Mouse (Mus musculus) layer of hippocampus, adult 18-20 months (tissue): ENCODE data around the gene Nlrc5. TPM values are rescaled to one million over a fixed set of nuclear protein-coding genes. Genes with fewer than 3 reads are reported as not detected.

Experiments
- DNase-seq, 2 experiments: peaks; one replicate each; pipeline ENCODE4 v3.0.0; 2022; ENCODE audit warnings: low spot score in 2 of 2
- microRNA-seq, 2 experiments: library from miRNA; unstranded; fragments of <30 nt; microRNA quantifications; one replicate each; pipeline ENCODE4 v1.2.0; 2021
- total RNA-seq, 2 experiments: library from RNA; stranded (reverse); gene quantifications; 2 replicates each; pipeline ENCODE4 v1.2.3; 2021

The Nlrc5 gene
- total RNA-seq, 2 experiments from 2014 or later, result 0.30 to 1.1 TPM

DNA sequence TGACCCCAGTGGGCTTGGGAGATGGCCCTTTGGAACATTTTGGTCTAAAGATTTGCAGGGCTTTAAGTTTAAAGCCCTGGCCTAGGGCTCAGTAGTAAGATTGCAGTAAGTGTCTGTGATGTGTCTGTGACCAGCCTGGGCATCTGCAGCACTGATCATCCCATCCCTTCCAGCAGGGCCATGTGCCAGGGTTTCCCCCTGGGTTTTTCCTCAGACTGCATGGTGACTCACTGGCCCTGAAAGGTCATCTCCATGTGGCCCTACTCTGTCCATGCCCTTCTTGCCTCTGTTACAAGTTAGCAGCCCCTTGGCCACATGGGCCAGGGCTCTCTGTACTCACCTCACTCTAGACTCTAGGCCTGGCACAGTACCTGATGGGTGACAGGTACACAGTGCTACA, 130.3 kb downstream of the Nlrc5 start:
- DNase-seq, result no peak

GRCm38 (mm10) chr8:94566033-94566432, 131.9 kb downstream of the Nlrc5 start:
- DNase-seq, result no peak

DNA sequence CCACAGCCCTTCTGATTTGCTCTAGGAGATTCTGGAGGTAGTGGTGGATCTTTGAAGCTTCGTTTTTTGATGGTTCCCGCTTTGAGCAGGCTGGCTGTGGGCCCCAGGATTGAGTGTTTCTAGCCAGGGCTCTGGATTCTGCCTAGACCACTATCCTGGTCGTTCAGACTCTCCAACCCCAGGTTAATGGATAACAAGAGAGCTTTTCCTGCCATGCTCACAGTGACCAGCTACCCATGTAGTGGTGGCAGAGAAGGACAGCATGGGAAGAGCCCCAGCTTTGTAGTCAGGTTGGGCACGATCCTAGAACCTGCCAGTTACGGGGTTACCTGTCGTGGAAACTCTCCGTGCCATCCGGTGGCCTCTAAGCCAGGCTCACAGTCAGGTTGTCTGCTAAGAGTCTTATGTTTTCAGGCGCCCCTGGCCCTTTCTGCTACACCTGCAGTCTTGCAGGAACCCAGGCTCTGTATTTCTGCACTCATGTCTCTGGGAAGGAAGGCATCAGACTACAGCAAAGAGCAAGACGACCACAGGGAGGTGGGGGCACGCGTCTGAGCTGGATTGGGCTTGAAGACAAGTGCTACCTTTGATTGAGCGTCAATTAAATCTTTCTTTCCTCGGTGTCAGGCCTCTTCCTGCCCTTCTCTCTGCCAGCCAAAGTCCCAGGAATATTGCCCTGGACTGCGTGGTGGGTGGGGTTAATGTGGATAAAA, 132.4 kb downstream of the Nlrc5 start:
- DNase-seq, result no peak

- DNase-seq, result no peak
Observed at GRCm38 (mm10) chr8:94567159-94567849, 133.1 kb downstream of the Nlrc5 start.

DNA sequence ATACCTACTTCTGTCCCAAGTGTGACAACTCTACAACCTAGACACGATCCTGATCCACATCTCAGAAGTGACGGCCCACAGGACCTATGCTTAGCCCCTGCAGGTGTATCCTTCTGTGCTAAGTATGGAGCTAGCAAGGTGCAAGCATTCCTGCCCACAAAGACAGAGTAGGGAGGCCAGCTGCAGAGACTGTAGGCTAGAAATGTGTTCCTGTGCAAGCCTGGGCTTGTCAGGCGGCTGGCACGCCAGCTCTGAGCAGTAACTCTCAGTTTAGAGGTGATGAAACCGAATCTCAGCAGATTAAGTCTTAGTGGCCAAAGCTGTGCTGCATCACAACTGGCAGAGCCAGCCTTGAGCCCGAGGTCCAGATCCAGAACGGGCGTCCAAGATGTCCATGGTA, 133.9 kb downstream of the Nlrc5 start:
- no peak for DNase-seq

- no peak for DNase-seq
Observed at GRCm38 (mm10) chr8:94569419-94569818, 135.3 kb downstream of the Nlrc5 start.

DNA sequence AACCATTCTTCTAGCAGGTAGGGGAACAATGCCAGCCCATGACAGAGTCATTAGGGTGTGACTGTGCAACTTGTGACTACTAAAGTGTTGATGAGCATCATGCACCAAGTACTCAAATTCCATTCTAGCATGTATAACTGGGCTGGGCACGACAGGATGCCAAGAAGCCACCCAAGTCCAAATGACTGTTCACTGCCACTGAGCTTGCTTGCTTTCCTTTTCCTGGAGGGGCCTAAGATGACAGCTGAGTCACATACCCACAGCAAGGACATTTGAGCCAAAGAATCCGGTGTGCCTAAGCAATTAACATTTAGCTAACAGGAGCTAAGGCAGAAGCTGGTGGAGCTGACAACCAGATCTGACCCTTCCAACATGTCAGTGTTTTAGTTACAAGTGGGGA, 137.7 kb downstream of the Nlrc5 start:
- no peak for DNase-seq

DNA sequence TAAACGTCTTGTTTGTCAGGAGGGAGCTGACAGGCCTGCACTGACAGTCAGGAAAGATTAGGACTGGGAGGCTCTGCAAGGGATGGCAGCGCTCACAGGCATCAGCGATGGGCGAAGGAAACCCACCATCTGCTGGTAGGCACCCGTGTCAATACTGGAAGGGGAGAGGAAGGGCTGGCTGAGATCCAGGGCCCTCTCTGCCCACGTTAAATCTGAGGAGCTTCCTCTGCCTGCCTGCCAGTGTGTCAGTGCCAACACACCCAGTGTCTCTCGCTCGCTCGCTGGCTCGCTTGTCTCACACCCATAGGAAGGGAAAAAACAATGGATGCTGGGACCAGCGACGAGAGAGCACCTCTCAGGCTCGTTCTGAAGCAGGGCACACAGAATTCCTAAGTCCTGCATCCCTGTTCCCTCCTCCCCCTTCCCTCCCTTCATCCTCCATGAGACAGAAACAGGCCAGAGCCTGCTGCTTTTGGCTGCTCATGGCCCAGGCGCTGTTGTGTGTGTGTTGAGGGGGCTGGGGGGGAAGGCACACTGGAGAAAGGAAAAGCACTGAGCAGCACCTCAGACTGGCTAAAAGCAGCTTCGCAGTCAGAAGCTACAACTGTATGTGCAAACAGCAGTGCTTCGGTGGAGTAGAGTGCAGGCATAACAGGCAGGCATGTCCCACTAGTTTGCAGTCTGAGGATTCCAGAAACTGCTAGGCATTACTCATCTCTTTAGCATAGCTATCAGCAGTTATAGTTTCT, 140.2 kb downstream of the Nlrc5 start:
- peak; percentile 88 to 93 for DNase-seq

- DNase-seq, result no peak
Observed at GRCm38 (mm10) chr8:94575148-94575547, 141.0 kb downstream of the Nlrc5 start.

Small RNAs within 50 kb of the gene (microRNA-seq; reads per million reads assigned to microRNA genes)
- 0 reads per million in 2 experiments for gene Mir7072

Other genes starting within 250 kb of the Nlrc5 start
- 10 to 100 TPM; 44.3 to 52.6 TPM for gene Nup93, start 219.8 kb upstream of the Nlrc5 start, total RNA-seq
- gene Slc12a3, start 105.2 kb upstream of the Nlrc5 start, total RNA-seq, result under 1 TPM; 0.25 to 0.46 TPM
- 10 to 100 TPM; 66.6 to 76.8 TPM for gene Herpud1, start 47.9 kb upstream of the Nlrc5 start, total RNA-seq
- 10 to 100 TPM; 41.9 to 48.2 TPM for gene Cpne2, start 98.6 kb downstream of the Nlrc5 start, total RNA-seq
- gene Rspry1, start 167.6 kb downstream of the Nlrc5 start, total RNA-seq, result 10 to 100 TPM; 25.1 to 26.4 TPM
- 10 to 100 TPM; 37.7 to 46.2 TPM for gene Fam192a, start 167.6 kb downstream of the Nlrc5 start, total RNA-seq
- 100 to 1,000 TPM; 138 to 153 TPM for gene Arl2bp, start 232.2 kb downstream of the Nlrc5 start, total RNA-seq